Mouse (Mus musculus) gonadal fat pad, adult 2 months (tissue): ENCODE results near the gene Gstm6. TPM values are rescaled to one million over a fixed set of nuclear protein-coding genes. Genes with fewer than 3 reads are reported as not detected.
A peak's percentile ranks its signal among the peaks of the same experiment; 100 is the strongest.

Experiments used
- DNase-seq: peaks from one replicate; pipeline ENCODE4 v3.0.0-alpha.2; 2012; ENCODE audit warnings: low read depth
- polyA plus RNA-seq: library from polyadenylated mRNA; depleted of rRNA; stranded (reverse); fragments of >200 nt; gene quantifications from 2 replicates; pipeline ENCODE4 v1.2.3, GENCODE M21; 2012

Gstm6 gene
- polyA plus RNA-seq, 1 experiment, result 96.3 TPM

GRCm38 (mm10) chr3:107941261-107941660, 2.3 kb downstream of the Gstm6 start:
- DNase-seq, result no peak

GRCm38 (mm10) chr3:107940524-107940923, 3.0 kb downstream of the Gstm6 start:
- no peak for DNase-seq

- DNase-seq, result no peak
These were observed 3.7 kb downstream of the Gstm6 start for GRCm38 (mm10) chr3:107939830-107940229.

GRCm38 (mm10) chr3:107939403-107939802, 4.1 kb downstream of the Gstm6 start:
- no peak for DNase-seq

GRCm38 (mm10) chr3:107935888-107936287, 7.7 kb downstream of the Gstm6 start:
- no peak for DNase-seq

- DNase-seq, result no peak
These were observed 8.3 kb downstream of the Gstm6 start for GRCm38 (mm10) chr3:107935268-107935667.

GRCm38 (mm10) chr3:107932128-107932527, 11.4 kb downstream of the Gstm6 start:
- DNase-seq, result no peak

GRCm38 (mm10) chr3:107931670-107932069, 11.9 kb downstream of the Gstm6 start, which contains the start of gene Gstm7:
Gstm7 (minus strand) TSS chr3:107931817.
- DNase-seq, result peak; percentile 59

- no peak for DNase-seq
These were observed 12.4 kb downstream of the Gstm6 start for GRCm38 (mm10) chr3:107931134-107931533.

- DNase-seq, result no peak
These were observed 13.8 kb downstream of the Gstm6 start for GRCm38 (mm10) chr3:107929731-107930130.

GRCm38 (mm10) chr3:107929243-107929642, 14.3 kb downstream of the Gstm6 start:
- DNase-seq, result no peak

GRCm38 (mm10) chr3:107928691-107929090, 14.9 kb downstream of the Gstm6 start:
- no peak for DNase-seq

- no peak for DNase-seq
These were observed 15.7 kb downstream of the Gstm6 start for GRCm38 (mm10) chr3:107927841-107928240.

GRCm38 (mm10) chr3:107925335-107925734, 18.2 kb downstream of the Gstm6 start:
- DNase-seq, result no peak

GRCm38 (mm10) chr3:107920348-107920747, 23.2 kb downstream of the Gstm6 start:
- no peak for DNase-seq

- no peak for DNase-seq
These were observed 25.7 kb downstream of the Gstm6 start for GRCm38 (mm10) chr3:107917783-107918408.

- no peak for DNase-seq
These were observed 26.5 kb downstream of the Gstm6 start for GRCm38 (mm10) chr3:107917097-107917496.

- no peak for DNase-seq
These were observed 26.9 kb downstream of the Gstm6 start for GRCm38 (mm10) chr3:107916674-107917073.

- DNase-seq, result no peak
These were observed 37.6 kb downstream of the Gstm6 start for GRCm38 (mm10) chr3:107905942-107906341.

GRCm38 (mm10) chr3:107900955-107901673, 42.4 kb downstream of the Gstm6 start:
- DNase-seq, result peak; percentile 66

GRCm38 (mm10) chr3:107898691-107899090, 44.9 kb downstream of the Gstm6 start:
- no peak for DNase-seq

GRCm38 (mm10) chr3:107895720-107896569, 47.6 kb downstream of the Gstm6 start, which contains the start of gene Gstm5:
Gstm5 (plus strand) TSS chr3:107895821.
- no peak for DNase-seq
